Mouse (Mus musculus) forelimb bud, embryonic 11.5 days (tissue): ENCODE results near the gene Cd2.

Experiments
- DNase-seq: peaks from one replicate; pipeline ENCODE4 v3.0.0-alpha.2; 2012; ENCODE audit warnings: low read depth, low spot score

Cd2 gene

GRCm38 (mm10) chr3:101228868-101229550 lies 58.7 kb downstream of the Cd2 start:
- no peak for DNase-seq

GRCm38 (mm10) chr3:101228066-101228465 lies 59.7 kb downstream of the Cd2 start:
- DNase-seq, result no peak
